Mouse (Mus musculus) erythroblast, embryonic 14.5 days (primary cell): ENCODE measurements around the gene Srbd1. TPM values are rescaled to one million over a fixed set of nuclear protein-coding genes. Genes with fewer than 3 reads are reported as not detected.

Experiments used
- H3K27me3 ChIP-seq: 2 replicates; pipeline ENCODE4 v1.6.1; 2012; ENCODE audit warnings: inconsistent platforms; ENCODE audit not compliant: control insufficient read depth
- H3K36me3 ChIP-seq: 2 replicates; pipeline ENCODE4 v1.6.1; 2012; ENCODE audit warnings: mild to moderate bottlenecking, inconsistent platforms; ENCODE audit not compliant: control insufficient read depth
- H3K4me1 ChIP-seq: 2 replicates; pipeline ENCODE4 v1.6.1; 2012; ENCODE audit warnings: inconsistent platforms; ENCODE audit not compliant: control insufficient read depth
- H3K4me3 ChIP-seq: replicated peaks from 2 replicates; pipeline ENCODE3; 2012; ENCODE audit warnings: moderate library complexity, mild to moderate bottlenecking, inconsistent platforms
- H3K9me3 ChIP-seq: 2 replicates; pipeline ENCODE4 v1.6.1; 2012; ENCODE audit warnings: low read length, inconsistent platforms, mixed read lengths; ENCODE audit not compliant: control insufficient read depth
- GATA1 ChIP-seq: IDR thresholded peaks from 2 replicates; pipeline ENCODE4 v1.6.1; 2012; ENCODE audit warnings: low read length, inconsistent platforms, mixed read lengths
- TAL1 ChIP-seq: IDR thresholded peaks from 3 replicates; pipeline ENCODE4 v1.6.1; 2012; ENCODE audit warnings: low read length, inconsistent platforms, mixed read lengths
- polyA plus RNA-seq: library from polyadenylated mRNA; stranded (reverse); fragments of >175 nt; gene quantifications from 2 replicates; pipeline ENCODE4 v1.2.3, GENCODE M21; 2012

Srbd1 gene
- 0.67 and 0.76 TPM in 2 replicates for polyA plus RNA-seq

- no peaks in the 10 kb centered on the region for H3K9me3 ChIP-seq
Observed at GRCm38 (mm10) chr17:86145079-86145951, at the start of gene Srbd1. Gene Srbd1 (minus strand): TSS chr17:86145175.

GRCm38 (mm10) chr17:86193979-86194378, 49.0 kb upstream of the Srbd1 start:
- Histone ChIP-seq H3K4me1 (no peaks in the 10 kb centered on the region), H3K9me3 (no peaks in the 10 kb centered on the region), H3K27me3 (no peaks in the 10 kb centered on the region), H3K4me3 (no peak overlapping the region), H3K36me3 (no peaks in the 10 kb centered on the region)
- TF ChIP-seq GATA1 (no peak), TAL1 (no peak)

More at GRCm38 (mm10) chr17:86145079-86145951, at the start of gene Srbd1:
- H3K36me3 ChIP-seq = peaks cover 22% of the 10 kb centered on the region
- TF ChIP-seq TAL1 (no peak), GATA1 (no peak)
- no peaks in the 10 kb centered on the region for H3K27me3 ChIP-seq
- H3K4me3 ChIP-seq = peak within 1 kb of the TSS; percentile 79
- peaks cover 32% of the 10 kb centered on the region for H3K4me1 ChIP-seq

GRCm38 (mm10) chr17:86187777-86188176, 42.8 kb upstream of the Srbd1 start:
- H3K27me3 ChIP-seq = peaks cover 20% of the 10 kb centered on the region
- no peak overlapping the region for H3K4me3 ChIP-seq
- H3K4me1 ChIP-seq = peaks cover 18% of the 10 kb centered on the region
- H3K9me3 ChIP-seq = no peaks in the 10 kb centered on the region
- TF ChIP-seq TAL1 (no peak), GATA1 (no peak)
- H3K36me3 ChIP-seq = no peaks in the 10 kb centered on the region

GRCm38 (mm10) chr17:86185584-86185983, 40.6 kb upstream of the Srbd1 start:
- Histone ChIP-seq H3K27me3 (peaks cover 21% of the 10 kb centered on the region), H3K4me3 (no peak overlapping the region), H3K4me1 (peaks cover 18% of the 10 kb centered on the region), H3K9me3 (no peaks in the 10 kb centered on the region), H3K36me3 (no peaks in the 10 kb centered on the region)
- no peak for TF ChIP-seq TAL1

- Histone ChIP-seq H3K27me3 (peaks cover 21% of the 10 kb centered on the region), H3K36me3 (no peaks in the 10 kb centered on the region), H3K4me3 (no peak overlapping the region), H3K4me1 (peaks cover 18% of the 10 kb centered on the region), H3K9me3 (no peaks in the 10 kb centered on the region)
- TF ChIP-seq GATA1 (no peak), TAL1 (no peak)
Observed at GRCm38 (mm10) chr17:86184552-86185209, 39.7 kb upstream of the Srbd1 start.

GRCm38 (mm10) chr17:86183788-86184187, 38.8 kb upstream of the Srbd1 start:
- Histone ChIP-seq H3K27me3 (peaks cover 21% of the 10 kb centered on the region), H3K9me3 (no peaks in the 10 kb centered on the region), H3K4me1 (peaks cover 18% of the 10 kb centered on the region), H3K4me3 (no peak overlapping the region), H3K36me3 (no peaks in the 10 kb centered on the region)
- TF ChIP-seq TAL1 (no peak), GATA1 (no peak)

GRCm38 (mm10) chr17:86176722-86177121, 31.7 kb upstream of the Srbd1 start:
- Histone ChIP-seq H3K9me3 (no peaks in the 10 kb centered on the region), H3K27me3 (peaks cover 3% of the 10 kb centered on the region), H3K4me3 (no peak overlapping the region), H3K36me3 (no peaks in the 10 kb centered on the region), H3K4me1 (no peaks in the 10 kb centered on the region)
- TF ChIP-seq TAL1 (no peak), GATA1 (no peak)

- no peaks in the 10 kb centered on the region for H3K4me1 ChIP-seq
- TF ChIP-seq GATA1 = no peak
- no peak for TF ChIP-seq TAL1
- no peaks in the 10 kb centered on the region for H3K9me3 ChIP-seq
- H3K36me3 ChIP-seq = no peaks in the 10 kb centered on the region
- no peak overlapping the region for H3K4me3 ChIP-seq
- H3K27me3 ChIP-seq = peaks cover 10% of the 10 kb centered on the region
Observed at GRCm38 (mm10) chr17:86175516-86175915, 30.5 kb upstream of the Srbd1 start.

GRCm38 (mm10) chr17:86170164-86170958, 25.4 kb upstream of the Srbd1 start:
- peaks cover 26% of the 10 kb centered on the region for H3K4me1 ChIP-seq
- peaks cover 3% of the 10 kb centered on the region; the same call in 1 of the 2 replicates for H3K9me3 ChIP-seq
- no peaks in the 10 kb centered on the region for H3K36me3 ChIP-seq
- peaks cover 57% of the 10 kb centered on the region for H3K27me3 ChIP-seq
- no peak for TF ChIP-seq GATA1
- no peak for TF ChIP-seq TAL1
- no peak overlapping the region for H3K4me3 ChIP-seq
